Mouse (Mus musculus): ENCODE measurements around the gene Il10rb.
"Not testable (repeated sequence)": the region's sequence is repeated elsewhere in the genome, so short reads cannot be mapped to it uniquely, and the experiment has no call there.

The Il10rb gene

GRCm38 (mm10) chr16:91415391-91416189, 9.6 kb downstream of the Il10rb start:
- in situ Hi-C loops (cut with MboI) = no loop called here

- in situ Hi-C loops (cut with MboI) = no loop called here
Measured at GRCm38 (mm10) chr16:91416357-91416756, 10.4 kb downstream of the Il10rb start.

- in situ Hi-C loops (cut with MboI) = no loop called here
Measured at GRCm38 (mm10) chr16:91416938-91417337, 11.0 kb downstream of the Il10rb start.

- in situ Hi-C loops (cut with MboI) = no loop called here
Measured at GRCm38 (mm10) chr16:91418531-91418930, 12.6 kb downstream of the Il10rb start.

- in situ Hi-C loops (cut with MboI) = no loop called here
Measured at GRCm38 (mm10) chr16:91425816-91426215, 19.9 kb downstream of the Il10rb start.

GRCm38 (mm10) chr16:91426586-91426985, 20.6 kb downstream of the Il10rb start:
- in situ Hi-C loops (cut with MboI) = no loop called here

- in situ Hi-C loops (cut with MboI) = no loop called here
Measured at GRCm38 (mm10) chr16:91427461-91427860, 21.5 kb downstream of the Il10rb start.

GRCm38 (mm10) chr16:91428259-91428865, 22.4 kb downstream of the Il10rb start:
- in situ Hi-C loops (cut with MboI) = no loop called here

GRCm38 (mm10) chr16:91432720-91433328, 26.9 kb downstream of the Il10rb start:
- in situ Hi-C loops (cut with MboI) = no loop called here

- in situ Hi-C loops (cut with MboI) = no loop called here
Measured at GRCm38 (mm10) chr16:91433329-91433933, 27.5 kb downstream of the Il10rb start.

GRCm38 (mm10) chr16:91434119-91434518, 28.2 kb downstream of the Il10rb start:
- in situ Hi-C loops (cut with MboI) = no loop called here

- in situ Hi-C loops (cut with MboI) = no loop called here
Measured at GRCm38 (mm10) chr16:91438081-91438480, 32.1 kb downstream of the Il10rb start.

- in situ Hi-C loops (cut with MboI) = not testable (repeated sequence)
Measured at GRCm38 (mm10) chr16:91438599-91438998, 32.6 kb downstream of the Il10rb start.

GRCm38 (mm10) chr16:91441366-91441765, 35.4 kb downstream of the Il10rb start:
- in situ Hi-C loops (cut with MboI) = no loop called here

- in situ Hi-C loops (cut with MboI) = no loop called here
Measured at GRCm38 (mm10) chr16:91441811-91442240, 35.9 kb downstream of the Il10rb start.

- in situ Hi-C loops (cut with MboI) = no loop called here
Measured at GRCm38 (mm10) chr16:91442446-91442845, 36.5 kb downstream of the Il10rb start.

GRCm38 (mm10) chr16:91443211-91443611, 37.2 kb downstream of the Il10rb start:
- in situ Hi-C loops (cut with MboI) = no loop called here

- in situ Hi-C loops (cut with MboI) = no loop called here
Measured at GRCm38 (mm10) chr16:91444847-91445246, 38.9 kb downstream of the Il10rb start.

GRCm38 (mm10) chr16:91445566-91445965, 39.6 kb downstream of the Il10rb start:
- in situ Hi-C loops (cut with MboI) = no loop called here

GRCm38 (mm10) chr16:91446778-91447511, 41.0 kb downstream of the Il10rb start:
- in situ Hi-C loops (cut with MboI) = no loop called here

- in situ Hi-C loops (cut with MboI) = no loop called here
Measured at GRCm38 (mm10) chr16:91447512-91447900, 41.5 kb downstream of the Il10rb start.

GRCm38 (mm10) chr16:91448088-91448487, 42.1 kb downstream of the Il10rb start:
- in situ Hi-C loops (cut with MboI) = no loop called here

Measured in mature B cell (primary cell).